Mouse (Mus musculus) MN1 (cell line): ENCODE measurements at regions not wholly inside any gene's neighbourhood (a gene's known extent, or its start where the extent isn't known, plus 50 kb on each side); places are given as distances from the start of the nearest gene placed in this dataset.

Source experiments
- DNase-seq: peaks from one replicate; pipeline ENCODE4 v3.0.0-alpha.2; 2016; ENCODE audit warnings: low spot score

GRCm38 (mm10) chr7:139741246-139741903 lies 57.8 kb upstream of the Cfap46 start:
- no peak for DNase-seq

- peak; percentile 16 for DNase-seq
Observed at GRCm38 (mm10) chr7:139746803-139747202, 63.2 kb upstream of the Cfap46 start.

GRCm38 (mm10) chr7:139747290-139748067 lies 63.9 kb upstream of the Cfap46 start:
- no peak for DNase-seq

- no peak for DNase-seq
Observed at GRCm38 (mm10) chr7:139755004-139755403, 71.4 kb upstream of the Cfap46 start.

GRCm38 (mm10) chr7:139762522-139762921 lies 71.5 kb upstream of the Adgra1 start:
- DNase-seq = no peak

GRCm38 (mm10) chr7:139763241-139763640 lies 70.7 kb upstream of the Adgra1 start:
- DNase-seq = no peak

GRCm38 (mm10) chr7:139766296-139766695 lies 67.7 kb upstream of the Adgra1 start:
- no peak for DNase-seq

- DNase-seq = no peak
Observed at GRCm38 (mm10) chr7:139769167-139769566, 64.8 kb upstream of the Adgra1 start.

- no peak for DNase-seq
Observed at GRCm38 (mm10) chr7:139777243-139777642, 56.7 kb upstream of the Adgra1 start.

GRCm38 (mm10) chr7:139779876-139780275 lies 54.1 kb upstream of the Adgra1 start:
- no peak for DNase-seq

- no peak for DNase-seq
Observed at GRCm38 (mm10) chr7:139781513-139781912, 52.5 kb upstream of the Adgra1 start.
